Mouse (Mus musculus) C2C12 (cell line): ENCODE measurements around the gene Mta2. TPM values are rescaled to one million over a fixed set of nuclear protein-coding genes. Genes with fewer than 3 reads are reported as not detected.

Source experiments
- H3K27me3 ChIP-seq: one replicate; pipeline ENCODE4 v1.6.1; 2011; ENCODE audit not compliant: control insufficient read depth, insufficient read depth, insufficient read length
- H3K36me3 ChIP-seq: one replicate; pipeline ENCODE4 v1.6.1; 2011; ENCODE audit not compliant: control insufficient read depth, insufficient read depth
- H3K4me3 ChIP-seq: one replicate; pipeline ENCODE4 v1.5.1; 2011; ENCODE audit warnings: mild to moderate bottlenecking, control low read depth; ENCODE audit not compliant: poor library complexity, insufficient read depth, severe bottlenecking
- H3K79me2 ChIP-seq: one replicate; pipeline ENCODE4 v1.6.1; 2011; ENCODE audit not compliant: control insufficient read depth, insufficient read depth
- H3K79me3 ChIP-seq: one replicate; pipeline ENCODE4 v1.6.1; 2011; ENCODE audit warnings: low read depth, control low read depth
- H3ac ChIP-seq: one replicate; pipeline ENCODE3; 2011; ENCODE audit warnings: low read depth; ENCODE audit not compliant: control insufficient read depth, insufficient read length
- CEBPB ChIP-seq: IDR thresholded peaks from one replicate; pipeline ENCODE4 v1.6.1; 2011; ENCODE audit warnings: low read depth, mild to moderate bottlenecking, control low read depth, moderate library complexity
- CTCF ChIP-seq: IDR thresholded peaks from one replicate; pipeline ENCODE4 v1.5.1; 2011; ENCODE audit not compliant: control insufficient read depth, insufficient read depth, insufficient read length
- FOSL1 ChIP-seq: IDR thresholded peaks from one replicate; pipeline ENCODE4 v1.8.0; 2011; ENCODE audit warnings: mild to moderate bottlenecking, low read length; ENCODE audit not compliant: poor library complexity, insufficient read depth, severe bottlenecking
- MAX ChIP-seq: IDR thresholded peaks from one replicate; pipeline ENCODE4 v1.6.1; 2011; ENCODE audit warnings: mild to moderate bottlenecking, control low read depth
- MYOD1 ChIP-seq: IDR thresholded peaks from one replicate; pipeline ENCODE4 v1.6.1; 2011; ENCODE audit warnings: low read depth; ENCODE audit not compliant: control insufficient read depth, insufficient read length
- MYOG ChIP-seq: IDR thresholded peaks from one replicate; pipeline ENCODE4 v1.6.1; 2011; ENCODE audit not compliant: control insufficient read depth, insufficient read length; ENCODE audit errors: extremely low read depth
- USF1 ChIP-seq: IDR thresholded peaks from one replicate; pipeline ENCODE4 v1.6.1; 2011; ENCODE audit warnings: low read depth, mild to moderate bottlenecking, control low read depth, moderate library complexity
- polyA plus RNA-seq: library from polyadenylated mRNA; unstranded; fragments of >200 nt; fragmentation: generic; extraction: Trizol; gene quantifications from one replicate; pipeline ENCODE4 v1.2.1, GENCODE M21; 2012; ENCODE audit warnings: missing spikeins

Gene Mta2
- polyA plus RNA-seq, 1 experiment: 109 TPM

DNA sequence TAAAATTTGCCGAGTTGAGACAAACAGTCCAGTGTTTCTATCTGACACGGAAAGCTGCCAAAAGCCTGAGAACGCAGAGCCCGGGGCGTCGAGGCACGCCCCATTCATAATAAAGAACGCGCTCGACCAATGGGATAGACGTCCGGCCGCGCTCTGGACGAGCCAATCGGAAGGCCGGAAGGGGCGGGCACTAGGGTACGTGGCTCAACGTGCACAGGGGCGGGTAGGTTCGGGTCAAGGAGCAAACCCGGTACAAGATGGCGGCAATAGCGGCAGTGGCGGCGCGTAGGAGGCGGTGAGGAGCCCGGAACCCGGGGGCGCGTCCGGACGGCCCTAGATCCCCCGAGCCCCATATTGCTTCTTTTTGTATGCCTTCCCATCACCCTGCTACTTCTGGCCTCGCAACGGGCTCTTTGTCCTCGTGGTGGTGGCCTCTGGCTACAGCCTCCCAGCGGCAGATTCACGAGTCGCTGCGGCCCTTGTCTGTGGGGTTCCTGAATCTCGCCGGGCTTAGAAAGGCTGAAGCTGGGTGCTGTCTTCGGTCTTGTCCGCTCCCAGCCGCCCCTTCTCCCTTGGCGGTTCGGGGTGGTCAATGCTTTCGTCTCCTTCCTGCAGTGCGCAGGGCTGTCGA lies 43.7 kb upstream of the Mta2 start, which contains the start of gene Ganab:
Gene Ganab, plus strand, starts transcription at position 207 of the 631 bp plus-strand sequence.
- TF ChIP-seq CTCF: no peak
- peaks cover 55% of the 10 kb centered on the region for H3K36me3 ChIP-seq

DNA sequence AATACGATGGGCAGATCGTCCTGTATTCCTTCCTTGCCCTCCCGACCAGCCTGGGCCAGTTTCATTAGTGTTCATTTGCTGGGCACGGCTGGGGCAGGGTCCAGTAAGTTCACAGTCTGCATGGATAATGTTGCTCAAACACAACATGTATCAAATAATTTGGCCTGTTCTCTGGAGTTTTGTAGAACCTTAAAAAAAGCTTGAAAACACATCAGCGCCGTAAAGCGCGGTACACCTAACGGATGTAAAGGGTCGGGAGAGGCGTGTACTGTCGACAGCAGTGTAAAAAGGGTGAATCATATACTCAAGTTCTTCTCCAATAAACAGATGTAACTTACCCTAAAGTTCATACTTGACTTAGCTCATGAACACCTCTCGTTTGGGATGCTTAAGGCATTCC lies 43.1 kb upstream of the Mta2 start:
- H3K27me3 ChIP-seq: no peaks in the 10 kb centered on the region

More for the DNA sequence above, 43.7 kb upstream of the Mta2 start, which contains the start of gene Ganab:
- Histone ChIP-seq H3K79me2 (peaks cover 94% of the 10 kb centered on the region), H3K79me3 (peaks cover 72% of the 10 kb centered on the region), H3K27me3 (no peaks in the 10 kb centered on the region), H3ac (peak within 1 kb of the TSS; percentile 99), H3K4me3 (peak within 1 kb of the TSS; percentile 100)

DNA sequence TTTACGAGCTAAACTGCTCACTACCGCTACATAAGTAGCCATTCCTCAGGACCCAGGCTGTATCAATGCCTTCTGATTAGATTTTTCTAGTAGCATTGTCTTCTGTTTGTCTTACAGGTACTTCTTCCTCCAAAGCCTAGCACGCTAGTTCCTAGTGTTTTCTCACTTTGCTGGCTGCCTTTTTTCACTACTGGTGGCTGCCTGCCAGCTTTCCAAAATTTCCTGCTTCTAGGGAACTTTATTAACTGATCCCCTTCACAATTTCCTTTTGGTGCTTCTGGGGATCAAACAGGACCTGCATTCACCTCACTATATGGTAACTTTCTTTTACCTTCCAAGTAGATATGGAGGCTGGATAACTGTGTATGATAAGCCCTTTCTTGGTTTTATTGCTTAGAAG lies 42.6 kb upstream of the Mta2 start:
- no peaks in the 10 kb centered on the region for H3K27me3 ChIP-seq
- peaks cover 83% of the 10 kb centered on the region for H3K79me2 ChIP-seq
- TF ChIP-seq MAX: no peak
- TF ChIP-seq CTCF: no peak
- no peak for TF ChIP-seq USF1
- TF ChIP-seq MYOG: no peak
- no peak for TF ChIP-seq CEBPB
- TF ChIP-seq MYOD1: no peak
- no peak for TF ChIP-seq FOSL1
- peak overlapping the region; percentile 1 for H3ac ChIP-seq
- H3K36me3 ChIP-seq: peaks cover 66% of the 10 kb centered on the region
- H3K4me3 ChIP-seq: peak overlapping the region; percentile 100
- peaks cover 61% of the 10 kb centered on the region for H3K79me3 ChIP-seq

More for the DNA sequence above, 43.1 kb upstream of the Mta2 start:
- H3K79me3 ChIP-seq: peaks cover 66% of the 10 kb centered on the region
- H3K36me3 ChIP-seq: peaks cover 61% of the 10 kb centered on the region
- TF ChIP-seq CEBPB (no peak), MYOG (no peak), MYOD1 (no peak), USF1 (no peak), CTCF (no peak), MAX (no peak), FOSL1 (no peak)
- peaks cover 88% of the 10 kb centered on the region for H3K79me2 ChIP-seq
- peak overlapping the region; percentile 99 for H3ac ChIP-seq
- H3K4me3 ChIP-seq: peak overlapping the region; percentile 100

DNA sequence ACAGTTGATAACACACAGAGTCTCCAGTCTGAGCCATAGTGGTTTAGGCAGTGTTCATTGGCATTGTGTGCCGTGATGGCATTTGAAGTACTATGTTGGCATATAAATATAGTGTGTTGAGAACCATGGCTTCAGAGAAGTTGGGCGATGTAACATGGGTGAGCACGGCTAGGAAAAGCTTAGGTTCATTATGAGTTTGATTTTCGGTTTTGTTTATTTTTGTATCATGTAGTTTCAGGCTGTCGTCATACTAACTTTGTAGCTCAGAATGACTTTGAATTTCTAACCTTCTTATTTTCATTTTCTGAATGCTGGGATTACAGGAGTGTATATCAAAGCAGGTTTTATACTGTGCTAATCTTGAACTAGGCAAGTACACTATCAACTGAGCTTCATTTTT lies 38.3 kb upstream of the Mta2 start:
- H3K36me3 ChIP-seq: peaks cover 74% of the 10 kb centered on the region
- H3K4me3 ChIP-seq: no peak overlapping the region
- no peak for TF ChIP-seq USF1
- no peak for TF ChIP-seq MYOD1
- no peak for TF ChIP-seq MAX
- no peak for TF ChIP-seq MYOG
- no peaks in the 10 kb centered on the region for H3K27me3 ChIP-seq
- H3K79me2 ChIP-seq: peaks cover 44% of the 10 kb centered on the region
- no peak overlapping the region for H3ac ChIP-seq
- peaks cover 39% of the 10 kb centered on the region for H3K79me3 ChIP-seq

DNA sequence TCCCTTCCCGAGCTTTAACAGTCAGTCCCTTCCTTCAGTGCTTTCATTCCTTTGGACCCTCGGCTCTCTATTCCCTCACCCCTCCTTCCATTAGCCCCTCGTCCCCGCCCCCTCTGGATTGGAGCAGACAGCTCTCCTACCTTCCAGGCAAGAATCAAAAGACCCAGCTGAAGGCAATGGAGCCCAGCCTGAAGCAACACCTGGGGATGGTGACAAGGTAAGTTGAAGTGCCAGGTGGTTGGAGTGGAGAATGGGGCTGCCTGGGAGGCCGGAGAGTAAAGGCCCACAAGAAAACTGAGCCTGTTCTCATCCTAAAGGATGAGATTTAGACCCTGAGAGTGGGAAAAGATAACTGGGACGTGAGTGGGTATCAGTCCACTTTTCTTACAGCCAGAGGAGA lies 33.1 kb upstream of the Mta2 start:
- no peak overlapping the region for H3K4me3 ChIP-seq
- no peaks in the 10 kb centered on the region for H3K27me3 ChIP-seq
- H3K79me2 ChIP-seq: no peaks in the 10 kb centered on the region
- no peak for TF ChIP-seq CEBPB
- no peak for TF ChIP-seq CTCF
- TF ChIP-seq MYOD1: no peak
- no peak for TF ChIP-seq FOSL1
- no peak for TF ChIP-seq MYOG
- TF ChIP-seq MAX: no peak
- no peak for TF ChIP-seq USF1
- peaks cover 96% of the 10 kb centered on the region for H3K36me3 ChIP-seq
- peaks cover 3% of the 10 kb centered on the region for H3K79me3 ChIP-seq
- H3ac ChIP-seq: no peak overlapping the region

DNA sequence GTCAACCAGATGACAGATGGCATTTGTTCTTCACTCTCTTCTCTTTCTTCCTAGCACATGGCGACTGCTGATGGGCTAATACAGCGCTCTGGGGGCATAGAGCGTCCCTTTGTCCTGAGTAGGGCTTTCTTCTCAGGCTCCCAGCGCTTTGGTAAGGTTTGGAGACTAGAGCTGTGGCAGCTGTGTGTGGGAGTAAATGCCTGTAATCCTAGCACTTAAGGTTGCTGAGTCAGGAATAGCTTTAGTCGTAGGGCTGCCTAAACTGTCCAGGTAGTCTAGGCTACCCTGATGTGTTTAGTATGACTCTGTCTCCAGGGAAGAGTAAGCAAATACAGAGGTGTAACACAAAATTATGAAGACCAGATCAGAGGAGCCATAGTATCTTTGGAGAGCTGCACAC lies 29.9 kb upstream of the Mta2 start:
- H3K79me2 ChIP-seq: no peaks in the 10 kb centered on the region
- H3ac ChIP-seq: no peak overlapping the region
- H3K79me3 ChIP-seq: peaks cover 3% of the 10 kb centered on the region
- H3K4me3 ChIP-seq: no peak overlapping the region
- H3K36me3 ChIP-seq: peaks cover 100% of the 10 kb centered on the region
- H3K27me3 ChIP-seq: no peaks in the 10 kb centered on the region
- TF ChIP-seq CEBPB: no peak
- TF ChIP-seq CTCF: no peak
- no peak for TF ChIP-seq USF1
- no peak for TF ChIP-seq MAX
- no peak for TF ChIP-seq FOSL1
- TF ChIP-seq MYOD1: no peak
- no peak for TF ChIP-seq MYOG
